Comparison of ENCODE assay signal across 29 mouse cellular contexts in genomic region chr2:75692369-75692768, GRCm38 (mm10). TPM values are rescaled to one million over a fixed set of nuclear protein-coding genes. Genes with fewer than 3 reads are reported as not detected.
A peak's percentile ranks its signal among the peaks of the same experiment; 100 is the strongest.
DNase-seq lines count a peak whose midpoint lies in the region; ATAC-seq and TF ChIP-seq lines count a peak whose summit lies in the region.
"Had no signal": no experiment of that assay in that cellular context is flagged by ENCODE, and none has a peak within 500 bp of the region (broad histone marks: within the 10 kb centered on the region; RNA-seq: fewer than 3 reads in every experiment).

No protein-coding gene starts in this region.

- H3K27ac ChIP-seq in gastrocnemius, adult 2 months: peak overlapping the region; percentile 84
- peak overlapping the region; percentile 64; the same call in 1 of the 2 replicates for H3K27ac ChIP-seq in heart, embryonic 12.5 days (ENCODE audit: poor library complexity, severe bottlenecking)
- 0 out of 2 replicates have a peak overlapping the region, but pooled peaks have one; percentile 7 for H3K27ac ChIP-seq in limb, embryonic 12.5 days
- no peak overlapping the region for H3K27ac ChIP-seq in limb, embryonic 10.5 days
- H3K27ac ChIP-seq: embryonic facial prominence, embryonic 10.5 days; embryonic facial prominence, embryonic 15.5 days; forebrain, embryonic 12.5 days; hindbrain, embryonic 13.5 days; liver, embryonic 14.5 days; macrophage; midbrain, embryonic 15.5 days had no signal

- H3K4me2 ChIP-seq in heart, embryonic 12.5 days: no peak overlapping the region
- H3K4me2 ChIP-seq in limb, embryonic 12.5 days: no peak overlapping the region
- H3K4me2 ChIP-seq: embryonic facial prominence, embryonic 15.5 days; forebrain, embryonic 12.5 days; hindbrain, embryonic 13.5 days; midbrain, embryonic 15.5 days had no signal

- intact Hi-C loops in gastrocnemius, adult 2 months (cut with DNase I): no loop called here
- intact Hi-C loops in heart, postnatal 14 days (cut with DNase I): no loop called here

- TF ChIP-seq CTCF in gastrocnemius, adult 2 months (IDR thresholded peaks at IDR 0.05): no peak

- peaks cover 77% of the 10 kb centered on the region for H3K4me1 ChIP-seq in heart, embryonic 12.5 days (replicated peaks)
- H3K4me1 ChIP-seq in limb, embryonic 12.5 days (replicated peaks): peaks cover 43% of the 10 kb centered on the region
- peaks cover 46% of the 10 kb centered on the region for H3K4me1 ChIP-seq in limb, embryonic 10.5 days
- H3K4me1 ChIP-seq: midbrain, embryonic 15.5 days had no signal

- no peak for DNase-seq in gastrocnemius, adult 2 months
- DNase-seq in gastrocnemius, adult 18-20 months (ENCODE audit: low spot score): no peak
- no peak for DNase-seq in heart, postnatal 14 days
- no peak for DNase-seq in limb, embryonic 10.5 days (ENCODE audit: low spot score)
- no peak for DNase-seq in T-cell, adult 2 months (ENCODE audit: low spot score)
- DNase-seq: adrenal gland, adult 8-10 months; cerebellum, adult 8-10 months; cerebellum, postnatal 25 days; kidney, adult 2 months; kidney, postnatal 4 days; layer of hippocampus, postnatal 36 days; left cerebral cortex, postnatal 4 days; liver; lung, adult 2 months; lung, postnatal 10 days; right cerebral cortex, adult 18-20 months; spleen, adult 18-20 months; thymus, postnatal 14 days had no signal

- no peak overlapping the region for H3K9ac ChIP-seq in heart, embryonic 12.5 days
- H3K9ac ChIP-seq in limb, embryonic 12.5 days (replicated peaks): no peak overlapping the region
- H3K9ac ChIP-seq: embryonic facial prominence, embryonic 15.5 days; forebrain, embryonic 12.5 days; hindbrain, embryonic 13.5 days; liver, embryonic 14.5 days; midbrain, embryonic 15.5 days had no signal

- H3K36me3 ChIP-seq in heart, embryonic 12.5 days: no peaks in the 10 kb centered on the region
- H3K36me3 ChIP-seq in limb, embryonic 12.5 days: peaks cover 4% of the 10 kb centered on the region; the same call in 1 of the 2 replicates
- 0 out of 2 replicates have a peak, but pooled peaks cover 8% of the 10 kb centered on the region for H3K36me3 ChIP-seq in limb, embryonic 10.5 days
- H3K36me3 ChIP-seq: embryonic facial prominence, embryonic 15.5 days; forebrain, embryonic 12.5 days; hindbrain, embryonic 13.5 days; midbrain, embryonic 10.5 days; midbrain, embryonic 15.5 days had no signal

- ATAC-seq in heart, embryonic 12.5 days (ENCODE audit: insufficient number of reproducible peaks, low FRiP score): no peak
- no peak for ATAC-seq in limb, embryonic 12.5 days (ENCODE audit: insufficient number of reproducible peaks, insufficient read depth, low FRiP score, low TSS enrichment, low read depth)
- ATAC-seq: midbrain, embryonic 15.5 days had no signal

- H3K27me3 ChIP-seq in heart, embryonic 12.5 days (replicated peaks): no peaks in the 10 kb centered on the region
- H3K27me3 ChIP-seq in limb, embryonic 12.5 days: no peaks in the 10 kb centered on the region
- no peaks in the 10 kb centered on the region for H3K27me3 ChIP-seq in limb, embryonic 10.5 days (ENCODE audit: low read depth, poor library complexity, severe bottlenecking)
- H3K27me3 ChIP-seq: CH12.LX; embryonic facial prominence, embryonic 15.5 days; forebrain, embryonic 12.5 days; hindbrain, embryonic 13.5 days; midbrain, embryonic 15.5 days had no signal

- no peaks in the 10 kb centered on the region for H3K9me3 ChIP-seq in heart, embryonic 12.5 days (replicated peaks)
- H3K9me3 ChIP-seq in limb, embryonic 12.5 days: no peaks in the 10 kb centered on the region
- no peaks in the 10 kb centered on the region for H3K9me3 ChIP-seq in limb, embryonic 10.5 days (replicated peaks)
- H3K9me3 ChIP-seq: embryonic facial prominence, embryonic 10.5 days; embryonic facial prominence, embryonic 15.5 days; forebrain, embryonic 12.5 days; hindbrain, embryonic 13.5 days; midbrain, embryonic 10.5 days; midbrain, embryonic 15.5 days had no signal

- 84% methylated on average over 6 of the region's 6 CpGs for WGBS in heart, embryonic 12.5 days
- WGBS in limb, embryonic 12.5 days: 92% methylated on average over 6 of the region's 6 CpGs
- 92% methylated on average over 6 of the region's 6 CpGs for WGBS in limb, embryonic 10.5 days

- H3K4me3 ChIP-seq in gastrocnemius, adult 2 months: peak overlapping the region; percentile 51
- H3K4me3 ChIP-seq in heart, embryonic 12.5 days: no peak overlapping the region
- H3K4me3 ChIP-seq in limb, embryonic 12.5 days (replicated peaks): no peak overlapping the region
- no peak overlapping the region for H3K4me3 ChIP-seq in limb, embryonic 10.5 days
- H3K4me3 ChIP-seq: embryonic facial prominence, embryonic 10.5 days; embryonic facial prominence, embryonic 15.5 days; forebrain, embryonic 12.5 days; hindbrain, embryonic 13.5 days; midbrain, embryonic 10.5 days; midbrain, embryonic 15.5 days had no signal

RNA-seq across cellular contexts. Expression of gene Nfe2l2, which starts 12.1 kb away (rescaled TPM):
- total RNA-seq in gastrocnemius, adult 2 months (2021): 10 to 100 TPM; 32.9 to 41.0 TPM
- total RNA-seq in gastrocnemius, adult 18-20 months (2021): 10 to 100 TPM; 34.2 to 51.0 TPM
- polyA plus RNA-seq in heart, embryonic 12.5 days (2016; fragmentation: Nextera tagmentation; extraction: Ambion mirVana): 47.9 and 48.8 TPM in 2 replicates
- 10 to 100 TPM; 67.5 to 78.8 TPM for total RNA-seq in heart, postnatal 14 days (2021)
- polyA plus RNA-seq in limb, embryonic 12.5 days (2016; fragmentation: Nextera tagmentation; extraction: Ambion mirVana): 31.3 and 31.8 TPM in 2 replicates
- polyA plus RNA-seq in limb, embryonic 10.5 days (2016; fragmentation: Nextera tagmentation; extraction: Ambion mirVana): 33.8 and 37.2 TPM in 2 replicates

RNA-seq across cellular contexts. Expression of gene Hnrnpa3, which starts 33.3 kb away (rescaled TPM):
- total RNA-seq in gastrocnemius, adult 2 months (2021): 100 to 1,000 TPM; 123 to 144 TPM
- total RNA-seq in gastrocnemius, adult 18-20 months (2021): 100 to 1,000 TPM; 112 to 143 TPM
- polyA plus RNA-seq in heart, embryonic 12.5 days (2016; fragmentation: Nextera tagmentation; extraction: Ambion mirVana): 221 and 233 TPM in 2 replicates
- 100 to 1,000 TPM; 192 to 229 TPM for total RNA-seq in heart, postnatal 14 days (2021)
- 393 and 427 TPM in 2 replicates for polyA plus RNA-seq in limb, embryonic 12.5 days (2016; fragmentation: Nextera tagmentation; extraction: Ambion mirVana)
- 352 and 369 TPM in 2 replicates for polyA plus RNA-seq in limb, embryonic 10.5 days (2016; fragmentation: Nextera tagmentation; extraction: Ambion mirVana)
